In genomic region chr9:66918672-66919330, GRCm38 (mm10) we compare ENCODE assay signal across 8 mouse cellular contexts. TPM values are rescaled to one million over a fixed set of nuclear protein-coding genes. Genes with fewer than 3 reads are reported as not detected.
DNase-seq lines count a peak whose midpoint lies in the region; ATAC-seq lines count a peak whose summit lies in the region.

No protein-coding gene starts in this region.

- peak overlapping the region; percentile 81 for H3K4me2 ChIP-seq in forebrain, embryonic 11.5 days (ENCODE audit: low read depth, low read length, severe bottlenecking)
- peak overlapping the region; percentile 90 for H3K4me2 ChIP-seq in midbrain, embryonic 16.5 days (ENCODE audit: low read length)

- H3K4me3 ChIP-seq in forebrain, embryonic 11.5 days (ENCODE audit: low read depth, low read length), result peak overlapping the region; percentile 91
- peak overlapping the region; percentile 94 for H3K4me3 ChIP-seq in midbrain, embryonic 16.5 days (ENCODE audit: low read depth, low read length)

- H3K27me3 ChIP-seq in forebrain, embryonic 11.5 days (ENCODE audit: control insufficient read depth, insufficient read depth, low read length), result no peaks in the 10 kb centered on the region
- no peaks in the 10 kb centered on the region for H3K27me3 ChIP-seq in midbrain, embryonic 16.5 days (ENCODE audit: control insufficient read depth, insufficient read depth, low read depth, low read length)

- DNase-seq in embryo, embryonic 10 days (ENCODE audit: low spot score), result peak; percentile 39
- no peak for DNase-seq in embryo, embryonic 9.5 days (ENCODE audit: extremely low spot score)
- peak; percentile 48 for DNase-seq in CD4-positive helper T cell, adult 2 months (ENCODE audit: low read depth, low spot score)
- DNase-seq in forebrain, embryonic 11.5 days (ENCODE audit: low spot score), result no peak
- DNase-seq in induced T-regulatory cell, adult 2 months (ENCODE audit: low read depth), result peak; percentile 75
- no peak for DNase-seq in gastrocnemius, postnatal 36 days
- DNase-seq in testis, postnatal 10 days (ENCODE audit: low spot score), result no peak

- peak overlapping the region; percentile 90 for H3K9ac ChIP-seq in forebrain, embryonic 11.5 days (ENCODE audit: low read length)
- H3K9ac ChIP-seq in midbrain, embryonic 16.5 days (ENCODE audit: low read depth, low read length), result peak overlapping the region; percentile 95

- H3K36me3 ChIP-seq in forebrain, embryonic 11.5 days (ENCODE audit: control insufficient read depth, insufficient read depth, low read length), result no peaks in the 10 kb centered on the region
- no peaks in the 10 kb centered on the region for H3K36me3 ChIP-seq in midbrain, embryonic 16.5 days (ENCODE audit: control insufficient read depth, insufficient read depth, low read length)

- intact Hi-C loops in gastrocnemius, postnatal 36 days (cut with DNase I), result no loop called here

- H3K27ac ChIP-seq in forebrain, embryonic 11.5 days (ENCODE audit: low read depth, low read length), result no peak overlapping the region; the same call in 1 of the 2 replicates
- peak overlapping the region; percentile 93 for H3K27ac ChIP-seq in midbrain, embryonic 16.5 days (ENCODE audit: low read length)

- ATAC-seq in forebrain, embryonic 11.5 days (replicated peaks; ENCODE audit: low FRiP score), result no peak
- ATAC-seq in midbrain, embryonic 16.5 days, result no peak

- peaks cover 5% of the 10 kb centered on the region; the same call in 1 of the 2 replicates for H3K4me1 ChIP-seq in forebrain, embryonic 11.5 days (replicated peaks; ENCODE audit: control insufficient read depth, insufficient read depth, low read length)
- H3K4me1 ChIP-seq in midbrain, embryonic 16.5 days (ENCODE audit: control insufficient read depth, insufficient read depth, low read length), result peaks cover 21% of the 10 kb centered on the region

- WGBS in forebrain, embryonic 11.5 days, result 3% methylated on average over 27 of the region's 27 CpGs
- 3% methylated on average over 27 of the region's 27 CpGs for WGBS in midbrain, embryonic 16.5 days

- H3K9me3 ChIP-seq in forebrain, embryonic 11.5 days (ENCODE audit: control insufficient read depth, low read length), result no peaks in the 10 kb centered on the region
- H3K9me3 ChIP-seq in midbrain, embryonic 16.5 days (replicated peaks; ENCODE audit: control insufficient read depth, low read length, poor library complexity, severe bottlenecking), result no peaks in the 10 kb centered on the region

RNA-seq across cellular contexts. Expression of gene Rab8b, which starts 0.7 kb away (rescaled TPM):
- 44.1 and 51.7 TPM in 2 replicates for polyA plus RNA-seq in forebrain, embryonic 11.5 days (2014; fragmentation: Nextera tagmentation; extraction: Ambion mirVana)
- polyA plus RNA-seq in midbrain, embryonic 16.5 days (2015; fragmentation: Nextera tagmentation; extraction: Ambion mirVana), result 29.4 and 30.7 TPM in 2 replicates
- total RNA-seq in gastrocnemius, postnatal 36 days (2021), result 1 to 10 TPM; 5.0 to 5.5 TPM

RNA-seq across cellular contexts. Expression of gene Rps27l, which starts 27.1 kb away (rescaled TPM):
- 624 and 676 TPM in 2 replicates for polyA plus RNA-seq in forebrain, embryonic 11.5 days (2014; fragmentation: Nextera tagmentation; extraction: Ambion mirVana)
- polyA plus RNA-seq in midbrain, embryonic 16.5 days (2015; fragmentation: Nextera tagmentation; extraction: Ambion mirVana), result 157 and 180 TPM in 2 replicates
- total RNA-seq in gastrocnemius, postnatal 36 days (2021), result 100 to 1,000 TPM; 170 to 203 TPM

RNA-seq across cellular contexts. Expression of gene Lactb, which starts 56.5 kb away (rescaled TPM):
- 9.1 and 11.1 TPM in 2 replicates for polyA plus RNA-seq in forebrain, embryonic 11.5 days (2014; fragmentation: Nextera tagmentation; extraction: Ambion mirVana)
- polyA plus RNA-seq in midbrain, embryonic 16.5 days (2015; fragmentation: Nextera tagmentation; extraction: Ambion mirVana), result 10.2 and 11.1 TPM in 2 replicates
- total RNA-seq in gastrocnemius, postnatal 36 days (2021), result 10 to 100 TPM; 20.8 to 22.1 TPM

Comparison
In these comparisons a context has a peak if more than half of its experiments do, and no peak if none do; other contexts are left out.
1. DNase-seq: peak in embryo, embryonic 10 days (single experiment), CD4-positive helper T cell, adult 2 months (single experiment) and induced T-regulatory cell, adult 2 months (single experiment); none in embryo, embryonic 9.5 days (single experiment), forebrain, embryonic 11.5 days (single experiment), gastrocnemius, postnatal 36 days (0 of 2) and testis, postnatal 10 days (single experiment).